Mouse (Mus musculus): Measurements from ENCODE around the gene F11r. TPM values are rescaled to one million over a fixed set of nuclear protein-coding genes. Genes with fewer than 3 reads are reported as not detected.

F11r gene
- 16.2 and 16.5 TPM in 2 replicates for polyA plus RNA-seq (2016; fragmentation: Nextera tagmentation; extraction: Ambion mirVana)

DNA sequence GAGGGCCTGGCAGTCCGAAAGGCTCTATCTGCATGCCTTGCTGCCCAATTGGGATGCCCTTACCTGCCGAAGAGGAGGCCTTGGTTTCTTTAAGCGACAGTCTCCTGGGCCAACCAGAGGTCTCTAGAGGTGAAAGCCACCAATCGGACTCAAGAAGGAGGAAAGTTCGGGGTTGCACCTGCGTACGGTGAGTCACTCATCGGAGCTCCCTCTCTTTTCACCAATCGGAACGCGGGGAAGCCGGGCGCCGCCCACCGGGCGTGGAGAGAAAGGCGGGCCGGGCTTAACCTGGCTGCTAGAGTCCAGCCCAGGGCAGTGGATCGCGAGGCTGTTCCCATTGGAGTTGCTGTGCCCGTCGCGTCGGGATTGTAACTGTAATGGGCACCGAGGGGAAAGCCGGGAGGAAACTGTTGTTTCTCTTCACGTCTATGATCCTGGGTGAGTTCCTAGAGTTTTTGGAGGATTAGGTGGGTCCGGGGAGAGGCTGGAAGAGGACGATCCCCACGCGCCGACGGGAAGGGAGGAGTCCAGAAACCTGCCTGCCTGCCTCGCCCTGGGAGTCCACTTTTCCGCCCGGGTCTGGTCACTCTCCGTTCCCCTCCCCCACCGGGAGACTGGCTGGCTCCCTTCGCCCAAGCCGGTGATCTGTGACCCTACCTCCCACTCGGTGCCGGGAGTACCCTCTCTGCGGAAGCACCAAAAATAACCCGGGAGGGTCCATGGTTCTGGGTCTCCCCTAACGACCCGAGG lies at the start of gene F11r:
TSS of gene F11r (plus strand) at position 272 of the 750 bp plus-strand sequence.
- 1% methylated on average over 46 of the region's 46 CpGs for WGBS
- peaks cover 35% of the 10 kb centered on the region for H3K4me1 ChIP-seq
- H3K4me3 ChIP-seq, result peak within 1 kb of the TSS; percentile 53
- DNase-seq (ENCODE audit: extremely low spot score, low spot score), result peak; percentile 70
- no peaks in the 10 kb centered on the region for H3K9me3 ChIP-seq
- H3K27ac ChIP-seq, result peak within 1 kb of the TSS; percentile 65
- H3K27me3 ChIP-seq (ENCODE audit: poor library complexity, severe bottlenecking), result peaks cover 53% of the 10 kb centered on the region
- no peaks in the 10 kb centered on the region for H3K36me3 ChIP-seq (replicated peaks)

- 83% methylated on average over 15 of the region's 15 CpGs for whole genome bisulfite sequencing
- Histone ChIP-seq H3K4me1 (peaks cover 14% of the 10 kb centered on the region), H3K36me3 (replicated peaks) (no peaks in the 10 kb centered on the region), H3K4me3 (no peak within 1 kb of the TSS), H3K27me3 (ENCODE audit: poor library complexity, severe bottlenecking) (0 out of 2 replicates have a peak, but pooled peaks cover 5% of the 10 kb centered on the region), H3K9me3 (no peaks in the 10 kb centered on the region), H3K27ac (no peak within 1 kb of the TSS)
- DNase-seq (ENCODE audit: extremely low spot score, low spot score), result no peak
Observed at GRCm38 (mm10) chr1:171388376-171389102, 48.8 kb upstream of the F11r start, which contains the start of gene Arhgap30. Gene Arhgap30, plus strand, starts transcription at chr1:171388954.

- Histone ChIP-seq H3K4me3 (no peak overlapping the region), H3K27me3 (ENCODE audit: poor library complexity, severe bottlenecking) (0 out of 2 replicates have a peak, but pooled peaks cover 3% of the 10 kb centered on the region)
- WGBS, result 79% methylated on average over 4 of the region's 4 CpGs
Observed at GRCm38 (mm10) chr1:171390101-171390500, 47.2 kb upstream of the F11r start.

DNA sequence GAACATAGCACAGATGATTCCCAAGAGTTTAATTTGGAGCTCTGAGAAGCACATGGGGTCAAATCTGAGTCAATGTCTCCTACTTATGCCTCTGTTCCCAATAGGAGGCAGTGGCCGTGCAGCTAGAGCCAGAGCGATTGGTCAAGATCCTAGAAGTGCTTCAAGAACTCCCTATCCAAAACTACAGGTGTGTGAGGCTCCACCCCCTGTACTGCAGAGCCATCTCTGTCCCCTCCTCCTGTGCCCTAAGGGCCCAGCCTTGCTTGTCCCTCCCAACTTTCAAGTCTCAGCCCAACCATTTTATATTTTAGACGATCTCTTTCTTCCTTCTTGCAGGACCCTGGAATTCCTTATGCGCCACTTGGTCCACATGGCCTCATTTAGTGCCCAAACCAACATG lies 35.5 kb upstream of the F11r start:
- H3K27ac ChIP-seq, result no peak overlapping the region
- WGBS, result 80% methylated on average over 4 of the region's 4 CpGs
- no peaks in the 10 kb centered on the region for H3K9me3 ChIP-seq
- H3K4me1 ChIP-seq, result no peaks in the 10 kb centered on the region
- no peak overlapping the region for H3K4me3 ChIP-seq
- no peak for DNase-seq (ENCODE audit: extremely low spot score, low spot score)
- H3K27me3 ChIP-seq (ENCODE audit: poor library complexity, severe bottlenecking), result no peaks in the 10 kb centered on the region
- no peaks in the 10 kb centered on the region for H3K36me3 ChIP-seq (replicated peaks)

More at GRCm38 (mm10) chr1:171390101-171390500, 47.2 kb upstream of the F11r start:
- Histone ChIP-seq H3K4me1 (peaks cover 7% of the 10 kb centered on the region), H3K9me3 (no peaks in the 10 kb centered on the region), H3K27ac (no peak overlapping the region), H3K36me3 (replicated peaks) (no peaks in the 10 kb centered on the region)
- no peak for DNase-seq (ENCODE audit: extremely low spot score, low spot score)

- H3K27me3 ChIP-seq (ENCODE audit: poor library complexity, severe bottlenecking), result peaks cover 9% of the 10 kb centered on the region
- H3K4me3 ChIP-seq, result no peak overlapping the region
- WGBS, result 84% methylated on average over 9 of the region's 9 CpGs
- H3K9me3 ChIP-seq, result no peaks in the 10 kb centered on the region
- no peaks in the 10 kb centered on the region for H3K4me1 ChIP-seq
- H3K36me3 ChIP-seq (replicated peaks), result no peaks in the 10 kb centered on the region
- H3K27ac ChIP-seq, result no peak overlapping the region
- DNase-seq (ENCODE audit: extremely low spot score, low spot score), result no peak
Observed at GRCm38 (mm10) chr1:171402991-171403390, 34.3 kb upstream of the F11r start.

DNA sequence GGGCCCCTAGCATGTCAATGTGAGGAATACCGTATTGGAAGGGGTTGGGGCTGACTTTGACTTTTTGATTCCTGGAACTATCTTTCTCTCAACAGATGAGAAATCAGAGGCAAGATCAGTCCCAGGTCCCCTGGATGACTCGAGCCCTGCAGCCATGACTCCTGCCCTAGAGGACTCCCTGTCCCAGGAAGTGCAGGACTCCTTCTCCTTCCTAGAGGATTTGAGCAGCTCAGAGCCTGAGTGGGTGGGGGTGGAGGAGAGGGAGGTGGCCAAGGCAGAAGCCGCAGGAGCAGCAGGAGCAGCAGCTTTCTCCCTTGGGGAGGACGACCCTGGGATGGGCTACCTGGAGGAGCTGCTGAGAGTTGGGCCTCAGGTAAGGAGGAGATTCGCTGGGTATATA lies 30.1 kb upstream of the F11r start:
- H3K36me3 ChIP-seq (replicated peaks), result no peaks in the 10 kb centered on the region
- peaks cover 4% of the 10 kb centered on the region for H3K4me1 ChIP-seq
- no peak overlapping the region for H3K27ac ChIP-seq
- WGBS, result 80% methylated on average over 5 of the region's 5 CpGs
- no peak overlapping the region for H3K4me3 ChIP-seq
- H3K27me3 ChIP-seq (ENCODE audit: poor library complexity, severe bottlenecking), result peaks cover 29% of the 10 kb centered on the region
- no peak for DNase-seq (ENCODE audit: extremely low spot score, low spot score)
- no peaks in the 10 kb centered on the region for H3K9me3 ChIP-seq

DNA sequence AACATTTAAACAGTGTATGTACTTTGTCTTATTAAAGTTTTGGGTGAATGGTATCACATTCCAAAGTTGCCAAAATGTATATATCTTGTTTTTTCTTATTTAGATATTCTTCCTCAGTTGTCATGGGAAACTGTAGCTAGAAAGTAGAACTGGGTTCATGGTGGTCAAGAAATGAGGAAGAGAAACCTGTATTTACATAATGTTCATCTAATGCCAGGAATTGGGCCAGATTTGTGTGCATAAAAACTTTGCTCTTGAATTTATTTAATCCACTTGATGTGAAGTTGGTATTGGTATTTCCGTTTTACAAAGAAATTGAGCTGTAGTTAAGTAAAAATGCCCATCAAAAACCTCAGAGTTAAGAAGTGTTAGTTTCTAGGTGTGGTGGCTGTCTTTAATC lies 27.1 kb upstream of the F11r start:
- H3K4me1 ChIP-seq, result peaks cover 26% of the 10 kb centered on the region
- peaks cover 29% of the 10 kb centered on the region for H3K27me3 ChIP-seq (ENCODE audit: poor library complexity, severe bottlenecking)
- H3K4me3 ChIP-seq, result no peak overlapping the region
- no peaks in the 10 kb centered on the region for H3K9me3 ChIP-seq
- no peak for DNase-seq (ENCODE audit: extremely low spot score, low spot score)
- no peak overlapping the region for H3K27ac ChIP-seq
- WGBS, result 92% methylated on average over 1 of the region's 1 CpGs
- peaks cover 24% of the 10 kb centered on the region for H3K36me3 ChIP-seq (replicated peaks)

- Histone ChIP-seq H3K27ac (peak within 1 kb of the TSS; percentile 97), H3K27me3 (ENCODE audit: poor library complexity, severe bottlenecking) (peaks cover 29% of the 10 kb centered on the region), H3K4me3 (peak within 1 kb of the TSS; percentile 97), H3K9me3 (no peaks in the 10 kb centered on the region), H3K4me1 (peaks cover 26% of the 10 kb centered on the region), H3K36me3 (replicated peaks) (peaks cover 32% of the 10 kb centered on the region)
- peak; percentile 93 for DNase-seq (ENCODE audit: extremely low spot score, low spot score)
- WGBS, result under 1% methylated on average over 36 of the region's 36 CpGs
Observed at GRCm38 (mm10) chr1:171410947-171411484, 26.3 kb upstream of the F11r start, which contains the start of gene Usf1. Gene Usf1, plus strand, starts transcription at chr1:171411313.

DNA sequence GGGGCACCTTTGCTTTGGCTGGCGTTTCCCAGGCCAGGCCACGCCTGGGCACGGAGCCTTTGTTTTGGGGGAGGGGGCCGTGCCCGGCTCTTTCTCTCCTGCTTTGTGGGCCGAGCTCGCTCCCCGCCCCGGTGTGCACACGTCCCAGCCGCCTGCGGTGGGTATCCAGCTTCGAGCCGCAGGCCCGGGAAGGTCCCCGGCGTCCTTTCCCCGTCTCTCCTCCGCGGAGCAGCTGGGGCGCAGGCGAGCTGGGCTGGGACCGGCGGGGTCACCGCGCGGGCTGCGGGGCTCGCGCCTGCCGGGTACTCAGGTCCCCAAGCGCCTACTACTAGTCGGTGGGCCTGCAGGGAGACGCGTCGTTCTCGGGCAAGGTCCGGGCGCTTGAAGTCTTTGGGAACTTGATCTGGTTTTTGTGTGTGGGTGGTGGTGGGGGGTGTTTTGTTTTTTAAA lies 25.8 kb upstream of the F11r start:
- WGBS, result under 1% methylated on average over 39 of the region's 39 CpGs
- Histone ChIP-seq H3K27me3 (ENCODE audit: poor library complexity, severe bottlenecking) (peaks cover 29% of the 10 kb centered on the region), H3K4me3 (peak overlapping the region; percentile 97), H3K9me3 (no peaks in the 10 kb centered on the region), H3K27ac (peak overlapping the region; percentile 97), H3K36me3 (replicated peaks) (peaks cover 37% of the 10 kb centered on the region), H3K4me1 (peaks cover 26% of the 10 kb centered on the region)
- no peak for DNase-seq (ENCODE audit: extremely low spot score, low spot score)

DNA sequence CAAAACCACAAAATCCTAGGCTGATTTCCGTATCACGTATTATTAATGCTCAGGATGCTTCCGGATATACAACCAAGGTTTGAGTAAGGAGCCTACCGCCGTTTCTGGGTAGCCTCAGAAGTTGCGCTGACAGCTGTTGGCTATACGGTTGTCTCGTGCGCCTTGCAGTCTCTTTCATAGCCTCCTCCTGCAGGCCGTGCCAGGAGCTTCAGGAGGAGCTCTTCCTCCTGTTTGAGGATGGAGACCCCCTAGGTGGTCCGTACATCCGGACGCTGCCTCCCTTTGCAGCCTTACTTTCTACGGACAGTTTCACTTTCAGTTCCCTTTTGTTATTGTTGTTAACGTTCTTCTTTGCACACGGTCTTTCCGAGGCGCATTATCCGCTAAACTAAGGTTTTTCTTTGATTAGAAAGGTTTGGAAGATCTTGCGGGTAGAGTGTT lies 25.3 kb upstream of the F11r start:
- Histone ChIP-seq H3K4me3 (peak overlapping the region; percentile 97), H3K36me3 (replicated peaks) (peaks cover 42% of the 10 kb centered on the region), H3K9me3 (no peaks in the 10 kb centered on the region), H3K4me1 (peaks cover 26% of the 10 kb centered on the region), H3K27me3 (ENCODE audit: poor library complexity, severe bottlenecking) (peaks cover 29% of the 10 kb centered on the region), H3K27ac (peak overlapping the region; percentile 97)
- WGBS, result 2% methylated on average over 20 of the region's 20 CpGs
- peak; percentile 56 for DNase-seq (ENCODE audit: extremely low spot score, low spot score)

- peaks cover 46% of the 10 kb centered on the region for H3K36me3 ChIP-seq (replicated peaks)
- H3K4me3 ChIP-seq, result peak overlapping the region; percentile 97
- H3K27me3 ChIP-seq (ENCODE audit: poor library complexity, severe bottlenecking), result peaks cover 25% of the 10 kb centered on the region
- peaks cover 26% of the 10 kb centered on the region for H3K4me1 ChIP-seq
- no peaks in the 10 kb centered on the region for H3K9me3 ChIP-seq
- 62% methylated on average over 3 of the region's 3 CpGs for WGBS
- no peak for DNase-seq (ENCODE audit: extremely low spot score, low spot score)
- peak overlapping the region; percentile 97 for H3K27ac ChIP-seq
Observed at GRCm38 (mm10) chr1:171412446-171412845, 24.9 kb upstream of the F11r start.

- Histone ChIP-seq H3K36me3 (replicated peaks) (peaks cover 58% of the 10 kb centered on the region), H3K4me1 (peaks cover 26% of the 10 kb centered on the region), H3K27me3 (ENCODE audit: poor library complexity, severe bottlenecking) (peaks cover 13% of the 10 kb centered on the region), H3K9me3 (no peaks in the 10 kb centered on the region), H3K4me3 (peak overlapping the region; percentile 97; the same call in 1 of the 2 replicates), H3K27ac (no peak overlapping the region)
- DNase-seq (ENCODE audit: extremely low spot score, low spot score), result no peak
- 77% methylated on average over 8 of the region's 8 CpGs for WGBS
Observed at GRCm38 (mm10) chr1:171413608-171414007, 23.7 kb upstream of the F11r start.
